Mouse (Mus musculus): ENCODE measurements around the gene Ctdnep1. TPM values are rescaled to one million over a fixed set of nuclear protein-coding genes. Genes with fewer than 3 reads are reported as not detected.

Gene Ctdnep1
- total RNA-seq (2021) = 100 to 1,000 TPM; 110 to 111 TPM
- long read RNA-seq, transcript Ctdnep1-201 (8 exons, 1,627 nt) = major isoform, 20 of 26 reads
- long read RNA-seq, partial matches to known transcripts = 0 of 26 reads
- long read RNA-seq, other reads (novel, unspliced or antisense) = 6 of 26 reads

- no peak for DNase-seq (ENCODE audit: low spot score in 2 of 2)
These were observed at the start of gene Ctdnep1 for GRCm38 (mm10) chr11:69981141-69981762. Gene Ctdnep1, plus strand, starts transcription at chr11:69981156.

- no peak for DNase-seq (ENCODE audit: low spot score in 2 of 2)
These were observed 49.2 kb upstream of the Ctdnep1 start for GRCm38 (mm10) chr11:69931769-69932168.

DNA sequence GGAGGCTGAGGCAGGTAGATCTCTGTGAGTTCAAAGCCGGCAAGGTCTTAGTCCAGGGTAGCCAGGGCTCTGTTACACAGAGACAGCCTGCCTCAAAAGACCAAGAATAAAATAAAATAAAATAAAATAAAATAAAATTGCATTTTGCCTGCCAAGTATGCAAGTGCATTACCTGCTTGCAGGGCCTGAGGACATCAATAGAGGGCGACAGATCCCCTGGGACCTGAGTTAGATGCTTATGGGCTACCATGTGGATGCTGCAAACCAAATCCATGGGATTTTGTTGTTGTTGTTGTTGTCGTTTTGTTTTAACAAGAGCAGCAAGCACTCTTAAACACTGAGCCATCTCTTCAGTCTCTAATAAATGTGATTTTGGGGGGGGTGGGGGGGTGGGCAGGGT lies 48.7 kb upstream of the Ctdnep1 start:
- no peak for DNase-seq (ENCODE audit: low spot score in 2 of 2)

- no peak for DNase-seq (ENCODE audit: low spot score in 2 of 2)
These were observed 47.9 kb upstream of the Ctdnep1 start for GRCm38 (mm10) chr11:69933066-69933465.

DNA sequence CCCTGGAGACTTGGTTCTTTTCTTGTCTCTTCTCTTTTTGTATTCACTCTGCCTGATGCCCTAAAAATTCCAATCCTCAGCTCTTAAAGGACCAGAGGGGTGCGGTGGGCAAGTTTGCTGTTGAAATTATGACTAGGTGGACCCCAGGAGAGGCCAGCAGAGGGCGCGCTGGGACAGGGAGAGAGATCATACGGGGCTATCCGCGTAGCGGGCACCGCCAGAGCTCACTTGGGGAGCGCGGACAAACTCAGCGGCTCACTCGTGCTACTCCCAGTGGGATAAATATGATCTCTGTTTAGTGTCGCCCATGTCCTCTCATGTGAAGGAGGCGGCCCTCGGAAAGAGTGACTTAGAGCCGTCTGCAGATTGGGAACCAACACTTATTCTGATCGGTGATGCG lies 46.8 kb upstream of the Ctdnep1 start:
- DNase-seq (ENCODE audit: low spot score in 2 of 2) = peak; percentile 73 to 88

DNA sequence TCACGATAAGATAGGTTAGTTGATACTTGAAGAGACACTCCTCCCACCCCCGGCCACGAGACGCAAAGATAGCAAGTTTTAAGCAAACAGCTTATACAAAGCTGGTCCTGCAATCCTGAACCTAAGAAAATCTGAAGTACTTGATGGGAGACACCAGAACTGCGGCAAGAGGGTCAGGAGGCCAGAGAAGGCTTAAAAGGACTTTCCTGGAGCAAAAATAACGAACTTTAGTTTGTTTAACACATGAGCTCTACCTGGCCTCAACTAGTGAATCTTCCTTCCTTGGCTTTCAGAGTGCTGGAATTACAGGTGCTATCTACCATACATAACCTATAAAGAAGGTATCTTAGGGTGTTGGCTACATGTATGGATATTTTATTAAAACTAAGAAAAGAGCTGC lies 46.3 kb upstream of the Ctdnep1 start:
- DNase-seq (ENCODE audit: low spot score in 2 of 2) = no peak

DNA sequence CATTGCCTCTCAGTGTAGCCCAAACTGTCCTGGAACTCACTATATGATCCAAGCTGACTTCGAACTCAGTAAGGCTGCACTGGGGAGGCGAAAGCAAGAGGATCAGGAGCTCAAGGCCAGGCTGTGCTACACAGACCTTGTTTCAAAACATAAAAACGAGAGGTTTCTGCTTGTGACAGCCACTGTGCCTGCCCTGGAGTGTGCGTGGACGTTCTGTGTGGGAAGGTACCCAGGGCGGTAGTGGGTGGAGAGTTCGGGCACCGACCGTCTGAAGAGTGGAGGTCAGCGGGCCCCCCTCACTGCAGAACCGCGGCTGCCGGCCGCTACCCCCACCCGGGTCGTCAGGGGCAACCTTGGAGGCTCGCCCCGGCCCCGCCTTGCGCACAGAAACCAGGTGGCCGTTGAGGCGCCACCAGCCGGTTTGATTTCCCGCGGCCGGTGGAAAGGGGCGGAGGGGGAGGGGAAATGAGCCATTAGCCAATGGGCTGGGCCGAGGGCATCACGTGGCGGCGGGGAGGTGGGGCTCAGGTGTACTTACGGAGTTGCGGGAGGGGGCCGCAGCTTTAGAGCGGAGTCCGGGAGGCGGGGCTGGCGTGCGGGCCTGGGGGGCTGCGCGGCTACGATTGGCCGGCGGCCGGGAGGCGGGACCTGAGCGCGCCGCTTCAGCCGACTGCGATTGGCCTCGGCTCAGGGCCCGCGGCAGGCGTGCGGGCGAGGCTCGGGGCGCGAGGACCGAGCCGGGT lies 45.6 kb upstream of the Ctdnep1 start, which contains the start of gene Ybx2:
TSS of gene Ybx2 (plus strand) at position 660 of the 743 bp plus-strand sequence.
- DNase-seq (ENCODE audit: low spot score in 2 of 2) = peak; percentile 79 to 85

DNA sequence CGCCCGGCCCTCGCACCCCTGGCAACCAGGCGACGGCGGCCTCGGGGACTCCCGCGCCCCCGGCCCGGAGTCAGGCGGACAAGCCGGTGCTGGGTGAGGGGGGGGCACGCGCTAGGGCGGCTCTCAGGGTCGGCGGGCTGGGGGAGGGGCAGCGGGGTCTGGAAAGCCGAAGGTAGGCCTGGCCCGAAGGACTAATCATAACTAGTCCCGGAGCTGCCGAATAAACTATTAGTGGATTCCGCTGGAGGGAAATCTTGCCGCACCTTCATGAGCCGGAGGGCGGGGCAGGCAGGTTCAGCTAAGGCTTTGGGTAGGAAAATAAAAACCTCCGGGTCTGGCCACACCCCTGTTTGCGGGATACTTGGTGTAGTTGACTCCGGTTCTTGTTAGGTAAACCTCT lies 44.8 kb upstream of the Ctdnep1 start:
- DNase-seq (ENCODE audit: low spot score in 2 of 2) = no peak

GRCm38 (mm10) chr11:69936714-69937347 lies 44.1 kb upstream of the Ctdnep1 start:
- no peak for DNase-seq (ENCODE audit: low spot score in 2 of 2)

DNA sequence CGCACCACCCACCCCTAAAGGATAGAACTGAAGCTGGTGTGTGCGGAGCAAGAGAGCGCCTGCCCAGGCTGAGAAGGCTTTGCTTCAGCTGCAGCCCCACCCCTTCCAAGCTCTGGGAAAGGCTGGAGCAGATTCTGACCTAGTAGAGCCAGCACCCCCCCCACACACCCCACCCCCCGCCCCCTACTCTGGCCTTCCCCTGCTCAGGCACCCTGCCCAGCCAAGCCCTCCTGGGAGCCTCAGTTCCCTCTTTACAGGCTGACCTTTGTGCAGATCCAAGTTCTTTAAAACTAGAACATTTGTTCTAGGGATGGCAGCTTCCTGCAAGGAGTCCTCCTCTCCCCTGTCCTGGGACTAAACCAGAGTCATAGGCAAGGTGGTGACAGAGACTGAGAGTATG lies 43.6 kb upstream of the Ctdnep1 start:
- no peak for DNase-seq (ENCODE audit: low spot score in 2 of 2)

DNA sequence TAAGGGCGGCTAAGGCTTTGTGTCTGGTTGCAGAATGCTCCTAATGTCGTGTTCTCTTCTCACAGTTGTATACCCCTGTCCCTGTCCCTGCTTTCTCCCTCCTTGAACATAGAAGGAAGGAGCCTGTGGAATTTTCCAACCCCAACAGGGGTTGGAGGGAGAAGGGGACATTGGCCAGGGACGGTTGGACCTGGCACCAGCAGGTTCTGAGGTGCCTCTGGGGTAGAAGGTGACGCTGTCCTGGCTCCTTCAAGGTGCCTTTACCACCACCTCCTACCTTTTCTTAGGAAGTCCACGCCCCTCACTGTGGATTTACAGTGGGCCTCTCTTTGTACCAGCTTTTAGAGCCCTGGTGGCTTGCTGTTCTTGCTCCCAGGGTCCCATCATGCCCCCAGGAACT lies 43.1 kb upstream of the Ctdnep1 start:
- no peak for DNase-seq (ENCODE audit: low spot score in 2 of 2)

GRCm38 (mm10) chr11:69938401-69938979 lies 42.5 kb upstream of the Ctdnep1 start:
- DNase-seq (ENCODE audit: low spot score in 2 of 2) = no peak

DNA sequence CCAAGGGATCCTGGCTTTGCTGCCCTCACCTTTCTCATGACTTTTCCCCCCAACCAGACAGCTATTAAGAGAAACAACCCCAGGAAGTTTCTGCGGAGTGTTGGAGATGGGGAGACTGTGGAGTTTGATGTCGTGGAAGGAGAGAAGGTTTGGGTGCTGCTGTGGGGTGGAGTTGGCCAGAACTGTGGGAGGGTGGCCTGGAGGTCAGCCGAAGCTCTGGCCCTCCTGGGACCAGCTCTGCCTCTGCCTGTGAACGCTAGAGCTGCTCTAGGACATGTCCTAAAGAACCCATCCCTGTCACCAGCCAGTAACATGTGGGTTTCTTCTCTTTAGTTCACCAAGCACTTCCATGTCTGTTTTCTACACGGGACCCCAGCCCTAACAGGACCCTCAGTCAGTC lies 41.8 kb upstream of the Ctdnep1 start:
- no peak for DNase-seq (ENCODE audit: low spot score in 2 of 2)

GRCm38 (mm10) chr11:69939731-69940130 lies 41.2 kb upstream of the Ctdnep1 start:
- DNase-seq (ENCODE audit: low spot score in 2 of 2) = no peak

DNA sequence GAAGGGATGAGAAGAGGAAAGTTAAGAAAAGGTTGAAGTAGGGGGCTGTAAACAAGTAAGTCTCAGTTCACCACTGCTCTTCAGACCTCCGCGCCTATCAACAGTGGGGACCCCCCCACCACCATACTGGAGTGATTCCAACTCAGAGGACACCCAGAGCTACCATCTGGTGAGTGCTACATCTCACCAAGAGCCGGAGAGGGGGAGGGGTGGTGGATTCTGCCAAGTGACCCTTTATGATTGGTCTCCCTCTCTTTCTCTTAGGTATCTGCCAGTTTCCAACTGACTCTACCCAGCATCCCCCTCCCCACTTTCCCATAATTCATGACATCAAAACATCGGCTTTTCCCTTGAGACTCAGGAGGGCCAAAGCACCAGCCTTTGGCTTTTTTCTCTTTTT lies 40.0 kb upstream of the Ctdnep1 start:
- DNase-seq (ENCODE audit: low spot score in 2 of 2) = no peak

DNA sequence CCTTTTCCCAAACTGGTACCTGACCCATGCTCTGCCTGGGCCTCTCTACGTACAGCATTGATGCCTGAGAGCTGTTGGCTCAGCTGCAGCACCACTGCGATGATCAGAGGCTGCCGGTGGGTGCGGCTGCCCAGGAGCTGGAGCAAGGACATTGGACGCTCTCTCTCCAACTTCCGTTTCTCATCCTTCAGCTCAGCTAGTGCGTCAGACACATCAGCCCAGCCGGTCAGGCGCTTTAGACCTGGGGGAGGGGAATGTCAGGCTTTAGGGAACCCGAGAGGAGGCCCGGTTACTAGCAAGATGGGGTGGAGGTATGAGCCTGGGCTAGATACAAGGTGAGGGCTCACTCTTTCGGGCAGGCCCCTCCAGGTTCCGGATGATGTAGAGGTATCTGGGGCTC lies 35.7 kb upstream of the Ctdnep1 start:
- no peak for DNase-seq (ENCODE audit: low spot score in 2 of 2)

- no peak for DNase-seq (ENCODE audit: low spot score in 2 of 2)
These were observed 34.7 kb upstream of the Ctdnep1 start for GRCm38 (mm10) chr11:69945997-69946891.

DNA sequence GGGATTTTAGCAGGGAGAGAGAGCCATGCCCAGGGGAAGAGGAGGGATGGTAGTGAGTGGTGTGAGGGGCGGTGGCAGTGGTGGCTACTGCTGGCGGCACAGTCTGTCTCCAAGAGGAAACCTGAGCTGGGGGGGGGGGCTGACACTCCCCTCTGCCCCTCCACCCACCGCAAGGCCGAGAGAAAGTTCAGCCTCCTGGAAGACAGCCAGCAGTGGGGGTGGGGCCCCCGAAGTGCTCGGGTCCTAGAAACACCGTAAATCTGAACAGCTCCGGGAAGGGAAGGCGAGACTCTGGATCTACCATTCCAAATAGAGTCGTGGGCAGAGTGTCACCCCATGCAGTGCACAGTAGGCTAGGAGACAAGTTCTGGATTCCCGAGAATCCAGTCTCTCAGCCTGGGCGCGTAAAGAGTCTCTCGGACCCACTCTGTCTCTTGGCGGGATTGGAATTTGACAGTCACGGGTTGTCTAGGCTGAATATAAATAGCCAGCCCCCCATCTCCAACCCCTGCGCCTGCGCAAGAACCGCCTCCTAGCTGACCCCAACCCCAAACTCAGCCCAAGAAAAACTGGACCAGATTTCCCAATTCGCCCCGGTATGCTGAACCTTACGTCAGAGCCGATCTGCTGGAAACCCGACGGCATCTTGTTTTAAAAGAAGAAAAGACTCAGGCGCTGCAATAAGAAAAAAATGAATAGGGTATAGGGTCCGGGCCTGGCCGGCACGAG lies 33.5 kb upstream of the Ctdnep1 start:
- DNase-seq (ENCODE audit: low spot score in 2 of 2) = no peak

- peak in 1 of 2 experiments; percentile 38 for DNase-seq (ENCODE audit: low spot score in 2 of 2)
These were observed 32.7 kb upstream of the Ctdnep1 start, which contains the start of gene Slc2a4 for GRCm38 (mm10) chr11:69948066-69948762. Gene Slc2a4, minus strand, starts transcription at chr11:69948188.
